Mouse (Mus musculus) kidney, adult 2 months (tissue): Measurements from ENCODE around the gene Vps54.

Source experiments
- CTCF ChIP-seq: fragments of 200-500 bp; conservative IDR thresholded peaks from 2 replicates; pipeline ENCODE4 v1.5.1; 2011; ENCODE audit warnings: low read depth, mild to moderate bottlenecking, control low read depth, low read length, moderate library complexity, mixed read lengths; ENCODE audit not compliant: insufficient read depth, insufficient read length
- POLR2A ChIP-seq: fragments of 200-500 bp; IDR thresholded peaks from one replicate; pipeline ENCODE4 v1.6.1; 2011; ENCODE audit warnings: low read depth, low read length, control low read depth

DNA sequence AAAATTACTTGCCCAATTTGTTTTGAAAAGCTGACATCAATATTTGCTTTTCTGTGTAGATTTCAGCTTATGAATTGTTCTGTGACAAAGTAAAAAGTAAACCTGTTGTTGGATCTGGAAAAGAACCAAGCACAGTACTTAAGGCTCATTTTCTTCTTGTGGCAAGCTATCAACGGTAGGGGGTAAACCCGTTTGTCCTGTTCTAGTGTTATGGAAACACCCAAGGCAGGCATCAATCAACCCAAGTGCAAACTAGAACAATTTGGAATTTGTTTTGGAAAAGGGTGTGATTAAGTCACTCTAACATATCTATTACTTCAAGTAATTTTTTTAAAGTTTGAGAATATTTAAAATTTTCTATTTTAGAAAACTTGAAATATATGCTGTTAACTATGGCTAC, 3.3 kb upstream of the Vps54 start:
- TF ChIP-seq CTCF (no peak), POLR2A (no peak)
